Mouse (Mus musculus) testis, adult 2 months (tissue): ENCODE data around the gene Prdx5. TPM values are rescaled to one million over a fixed set of nuclear protein-coding genes. Genes with fewer than 3 reads are reported as not detected.
"Not testable (repeated sequence)": the region's sequence is repeated elsewhere in the genome, so short reads cannot be mapped to it uniquely, and the experiment has no call there.

Experiments used
- H3K27ac ChIP-seq: fragments of 200-500 bp; 2 replicates; pipeline ENCODE4 v1.5.1; 2012; ENCODE audit warnings: low read depth, low read length; ENCODE audit not compliant: control insufficient read depth, insufficient read depth
- H3K27me3 ChIP-seq: fragments of 200-500 bp; 2 replicates; pipeline ENCODE4 v1.6.1; 2012; ENCODE audit warnings: mild to moderate bottlenecking, low read length, moderate library complexity; ENCODE audit not compliant: control insufficient read depth, insufficient read depth
- H3K36me3 ChIP-seq: fragments of 200-500 bp; 2 replicates; pipeline ENCODE4 v1.6.1; 2012; ENCODE audit warnings: mild to moderate bottlenecking, low read length; ENCODE audit not compliant: control insufficient read depth, insufficient read depth
- H3K4me1 ChIP-seq: fragments of 200-500 bp; 2 replicates; pipeline ENCODE4 v1.6.1; 2012; ENCODE audit warnings: low read length; ENCODE audit not compliant: control insufficient read depth, insufficient read depth
- H3K4me3 ChIP-seq: fragments of 200-500 bp; 2 replicates; pipeline ENCODE4 v1.5.1; 2012; ENCODE audit warnings: low read depth, mild to moderate bottlenecking, low read length, moderate library complexity, mixed read lengths; ENCODE audit not compliant: control insufficient read depth
- CTCF ChIP-seq: fragments of 200-500 bp; IDR thresholded peaks from 2 replicates; pipeline ENCODE4 v1.5.1; 2012; ENCODE audit warnings: low read depth, mild to moderate bottlenecking, inconsistent platforms, low read length, moderate library complexity; ENCODE audit not compliant: control insufficient read depth, insufficient read depth, insufficient replicate concordance
- POLR2A ChIP-seq: fragments of 200-500 bp; IDR thresholded peaks from 2 replicates; pipeline ENCODE4 v1.6.1; 2012; ENCODE audit warnings: low read depth, mild to moderate bottlenecking, inconsistent platforms, low read length, moderate library complexity; ENCODE audit not compliant: control insufficient read depth
- polyA plus RNA-seq: library from polyadenylated mRNA; depleted of rRNA; stranded (reverse); fragments of >200 nt; gene quantifications from 2 replicates; pipeline ENCODE4 v1.2.3, GENCODE M21; 2012

Gene Prdx5
- polyA plus RNA-seq, 1 experiment: 120 TPM

DNA sequence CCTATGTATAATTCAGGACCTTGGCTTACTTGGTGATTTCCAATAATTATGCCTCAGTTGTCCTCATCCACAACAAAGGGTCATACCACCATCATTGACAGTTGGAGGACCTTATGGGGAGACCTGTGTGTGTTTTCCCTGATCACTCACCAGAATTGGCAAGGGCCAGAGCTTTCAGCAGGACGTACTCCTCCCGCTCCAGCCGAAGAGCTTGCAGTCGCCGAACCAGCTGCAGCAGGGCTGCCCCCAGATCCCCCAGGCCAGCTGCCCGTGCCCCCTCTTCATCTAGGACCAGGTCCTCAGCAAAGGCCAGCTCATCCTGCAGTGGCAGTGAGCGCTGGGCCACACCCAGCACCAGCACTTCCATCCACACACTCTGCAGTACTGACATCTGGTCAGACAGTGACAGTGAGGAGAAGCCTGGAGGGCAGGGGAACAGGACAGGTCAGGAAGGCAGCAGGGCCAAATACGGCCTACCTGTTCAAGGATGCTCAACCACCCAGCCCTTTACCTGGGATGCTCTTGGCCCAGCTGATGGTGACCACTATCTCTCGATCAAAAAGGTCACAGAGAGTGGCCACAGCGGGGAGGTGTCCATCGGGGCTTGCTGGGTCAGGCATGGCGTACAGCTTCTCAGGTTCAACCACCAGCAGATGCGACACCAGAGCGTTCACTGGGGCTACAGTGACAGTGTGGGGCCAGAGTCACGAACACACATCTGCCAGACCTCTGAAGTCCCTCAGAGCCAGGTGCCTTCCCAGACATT, 2.5 kb upstream of the Prdx5 start:
- Histone ChIP-seq H3K4me3 (no peak overlapping the region), H3K27me3 (no peaks in the 10 kb centered on the region), H3K4me1 (peaks cover 18% of the 10 kb centered on the region), H3K36me3 (peaks cover 4% of the 10 kb centered on the region; the same call in 1 of the 2 replicates), H3K27ac (no peak overlapping the region)
- TF ChIP-seq POLR2A: no peak
- no peak for TF ChIP-seq CTCF

DNA sequence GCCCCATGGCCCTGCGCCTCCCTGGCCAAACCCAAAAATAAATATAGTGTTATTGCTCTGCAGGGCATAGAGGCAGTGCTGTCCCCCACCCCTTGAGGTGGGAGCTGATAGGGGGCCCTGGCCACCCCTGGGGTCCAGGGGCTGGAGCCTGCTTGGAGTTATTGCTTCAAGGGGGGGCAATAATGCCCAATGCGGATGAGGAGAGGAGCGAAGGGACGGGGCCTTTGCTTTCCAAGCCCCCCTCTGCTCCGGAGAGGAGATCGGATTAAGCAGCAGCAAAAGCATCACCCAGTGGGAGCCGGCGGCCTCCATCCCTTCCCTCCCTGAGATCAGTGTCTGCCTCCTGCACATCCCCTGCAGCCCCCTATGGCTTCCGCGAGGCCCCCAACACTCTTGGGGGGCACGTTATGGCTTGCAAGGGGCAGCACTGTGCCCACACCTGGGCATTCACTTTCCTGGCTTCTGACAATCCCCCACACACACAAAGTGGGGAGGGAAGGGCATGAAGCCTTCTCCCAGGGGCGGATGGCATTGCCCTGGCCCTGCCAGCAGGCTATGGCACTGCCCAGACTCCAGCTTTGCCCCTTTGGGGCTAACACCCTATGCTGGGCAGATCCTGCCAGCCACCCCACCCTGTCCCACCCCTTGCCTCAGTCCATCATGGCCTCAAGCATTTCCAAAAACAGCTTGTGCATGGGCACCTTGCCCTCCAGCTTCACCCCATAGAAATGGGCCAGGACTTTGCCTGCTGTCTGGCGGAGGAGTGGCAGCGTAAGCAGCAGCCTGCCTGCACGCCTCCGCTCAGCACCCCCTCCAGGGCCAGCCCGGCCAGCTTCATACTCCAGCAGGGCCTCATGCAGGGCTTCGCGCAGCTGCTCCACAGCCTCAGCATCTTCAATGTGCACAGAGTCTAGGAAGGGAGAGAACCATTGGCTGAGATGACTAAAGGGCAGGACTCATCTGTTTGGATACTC, 1.5 kb upstream of the Prdx5 start:
- H3K27ac ChIP-seq: no peak overlapping the region
- peaks cover 2% of the 10 kb centered on the region; the same call in 1 of the 2 replicates for H3K36me3 ChIP-seq
- TF ChIP-seq CTCF (no peak), POLR2A (no peak)
- H3K27me3 ChIP-seq: no peaks in the 10 kb centered on the region
- peaks cover 23% of the 10 kb centered on the region for H3K4me1 ChIP-seq
- H3K4me3 ChIP-seq: no peak overlapping the region; the same call in 1 of the 2 replicates

DNA sequence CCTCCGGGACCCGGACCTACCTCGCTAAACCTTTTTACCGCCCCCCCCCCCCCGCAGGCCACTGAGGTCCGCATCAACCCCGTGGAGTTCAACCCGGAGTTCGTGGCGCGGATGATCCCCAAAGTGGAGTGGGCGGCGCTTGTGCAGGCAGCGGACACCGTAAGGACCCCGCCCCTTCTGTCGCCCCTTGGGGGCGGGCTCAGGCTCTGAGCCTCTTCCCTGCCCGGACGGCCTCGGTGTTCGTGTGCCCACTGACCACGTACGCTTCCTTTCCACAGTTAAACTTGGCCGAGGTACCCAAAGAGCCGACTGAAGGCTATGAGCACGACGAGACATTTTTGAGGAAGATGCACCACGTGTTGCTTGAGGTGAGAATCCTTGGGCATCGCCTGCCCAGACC, 400 bp upstream of the Prdx5 start:
- Histone ChIP-seq H3K27ac (peak overlapping the region; percentile 99), H3K4me3 (peak overlapping the region; percentile 93), H3K4me1 (peaks cover 23% of the 10 kb centered on the region)
- H3K36me3 ChIP-seq, H3K27me3 ChIP-seq: not testable (repeated sequence)

DNA sequence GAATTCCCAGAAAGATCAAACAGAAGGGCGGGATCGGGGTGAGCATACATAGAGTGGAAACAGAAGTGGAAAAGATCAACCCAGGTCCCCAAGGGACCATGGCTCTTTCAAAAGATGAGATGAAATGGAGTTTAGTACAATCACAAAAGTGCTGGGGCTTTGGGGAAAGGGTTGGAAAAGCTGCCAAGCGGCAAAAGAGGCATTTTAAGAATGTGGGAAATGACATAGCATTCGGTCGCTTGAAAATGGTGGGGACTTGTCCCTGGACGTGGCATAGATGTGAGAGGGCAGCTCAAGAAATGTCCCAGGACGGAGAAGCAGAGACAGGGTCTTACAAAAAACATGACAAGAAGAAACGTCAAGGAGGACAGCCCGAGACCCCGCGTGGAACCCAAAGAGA, 885 bp downstream of the Prdx5 start:
- H3K4me3 ChIP-seq: peak overlapping the region; percentile 93
- H3K27ac ChIP-seq: peak overlapping the region; percentile 99
- peaks cover 2% of the 10 kb centered on the region; the same call in 1 of the 2 replicates for H3K36me3 ChIP-seq
- no peaks in the 10 kb centered on the region for H3K27me3 ChIP-seq
- no peak for TF ChIP-seq POLR2A
- TF ChIP-seq CTCF: no peak
- peaks cover 23% of the 10 kb centered on the region for H3K4me1 ChIP-seq

DNA sequence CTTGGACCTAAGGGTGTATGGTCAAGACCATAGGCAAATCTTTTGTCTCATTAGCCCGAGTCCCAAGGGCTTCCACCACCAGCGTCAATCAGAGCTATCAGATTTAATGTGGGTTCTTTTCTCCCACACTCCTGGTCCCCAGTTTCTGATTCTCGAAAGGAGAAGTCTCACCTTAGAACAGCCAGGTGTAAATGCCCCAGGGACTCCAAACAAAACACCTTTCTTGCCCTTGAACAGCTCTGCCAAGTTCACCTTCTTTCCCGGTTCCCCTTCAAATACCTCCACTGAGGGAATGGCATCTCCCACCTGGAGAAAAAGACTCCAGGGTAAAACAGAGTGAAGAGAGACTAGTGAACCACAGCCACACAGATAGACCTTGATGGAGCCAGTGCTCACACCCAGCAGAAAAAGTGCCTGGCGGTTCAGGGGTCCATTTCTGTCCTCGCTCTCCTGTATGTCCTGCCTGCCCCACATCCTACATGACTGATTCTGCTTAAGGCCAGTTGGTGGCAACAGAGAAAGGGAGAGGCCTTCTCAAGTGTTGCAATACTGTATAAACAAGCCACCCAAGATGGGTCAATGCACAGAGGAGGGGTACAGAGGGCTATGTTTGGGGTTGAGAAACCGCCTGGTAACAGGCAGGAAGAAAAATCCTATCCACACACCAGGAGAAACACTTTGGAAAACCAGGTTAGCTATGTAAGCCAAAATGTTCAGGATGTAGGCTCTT, 1.9 kb downstream of the Prdx5 start:
- Histone ChIP-seq H3K4me1 (peaks cover 23% of the 10 kb centered on the region), H3K27ac (no peak overlapping the region), H3K4me3 (peak overlapping the region; percentile 93), H3K36me3 (peaks cover 2% of the 10 kb centered on the region; the same call in 1 of the 2 replicates), H3K27me3 (no peaks in the 10 kb centered on the region)
- TF ChIP-seq POLR2A: no peak
- no peak for TF ChIP-seq CTCF

DNA sequence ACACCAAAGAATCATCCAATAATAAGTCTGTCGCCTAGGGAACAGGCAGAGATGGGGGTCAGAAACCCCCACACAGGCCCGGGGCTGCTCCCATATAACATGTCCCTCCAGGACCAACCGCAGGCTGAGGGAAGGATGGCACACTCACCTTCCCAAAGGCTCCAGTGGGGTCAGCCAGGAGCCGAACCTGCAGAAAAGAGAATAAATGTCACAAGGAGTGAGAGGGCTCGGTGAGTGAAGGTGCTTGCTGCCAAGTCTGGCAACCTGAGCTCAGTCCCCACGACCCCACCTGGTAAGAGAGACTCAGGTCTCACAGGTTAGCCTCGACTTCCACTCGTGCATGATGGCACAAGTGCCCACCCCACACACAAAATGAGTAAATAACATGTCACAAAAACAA, 2.8 kb downstream of the Prdx5 start:
- no peaks in the 10 kb centered on the region for H3K27me3 ChIP-seq
- TF ChIP-seq POLR2A: no peak
- H3K36me3 ChIP-seq: peaks cover 2% of the 10 kb centered on the region; the same call in 1 of the 2 replicates
- no peak overlapping the region for H3K4me3 ChIP-seq
- H3K4me1 ChIP-seq: peaks cover 23% of the 10 kb centered on the region
- H3K27ac ChIP-seq: no peak overlapping the region

DNA sequence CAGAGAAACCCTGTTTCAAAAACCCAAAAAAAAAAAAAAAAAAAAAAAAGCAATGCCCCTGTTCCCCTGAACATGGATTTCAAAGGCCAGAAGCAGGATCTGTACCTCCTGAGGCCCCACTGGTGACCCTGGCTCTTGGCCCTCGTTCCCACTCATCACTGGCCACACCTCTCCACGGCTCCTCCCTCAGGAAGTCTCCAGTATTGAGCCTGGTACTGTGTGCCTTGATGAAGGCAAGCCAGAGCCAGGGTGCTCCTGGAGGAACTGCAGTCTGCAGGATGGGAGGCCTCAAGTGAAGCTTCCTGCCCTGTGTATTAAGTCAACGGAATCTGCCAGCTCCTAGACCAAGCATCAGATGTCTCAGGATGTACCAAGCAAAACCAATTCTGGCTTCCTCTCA, 3.7 kb downstream of the Prdx5 start:
- Histone ChIP-seq H3K36me3 (no peaks in the 10 kb centered on the region; the same call in 1 of the 2 replicates), H3K27me3 (no peaks in the 10 kb centered on the region)

More for the DNA sequence above, 3.7 kb downstream of the Prdx5 start:
- TF ChIP-seq CTCF (no peak), POLR2A (no peak)
- Histone ChIP-seq H3K27ac (no peak overlapping the region), H3K4me1 (peaks cover 22% of the 10 kb centered on the region), H3K4me3 (no peak overlapping the region)
